Mouse (Mus musculus): ENCODE measurements around the gene Zbtb20.

DNA sequence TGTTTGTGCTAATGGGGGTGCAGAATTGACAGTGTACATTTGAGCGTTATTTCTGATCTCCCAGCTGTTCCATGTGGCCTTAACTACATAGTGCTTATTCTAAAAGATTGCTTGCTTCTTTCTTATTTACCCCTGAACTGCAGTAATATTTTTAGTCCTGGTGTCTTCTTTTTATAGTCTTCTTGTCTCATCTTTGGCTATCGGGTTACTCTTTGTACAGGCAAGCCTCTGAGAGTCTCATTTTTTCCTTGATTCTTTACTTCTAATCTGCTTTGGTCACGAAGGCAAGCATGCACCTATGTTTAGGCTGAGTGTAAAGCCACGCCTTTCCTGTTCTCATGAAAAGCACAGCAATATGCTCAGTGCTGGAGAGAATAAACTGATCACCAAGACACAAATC is 608.7 kb downstream of the Zbtb20 start:
- TF ChIP-seq CTCF (IDR thresholded peaks at IDR 0.05; ENCODE audit: borderline replicate concordance, insufficient read depth, low read length) (no peak), POLR2A (IDR thresholded peaks at IDR 0.05; ENCODE audit: low read depth, low read length) (no peak)
